In the genomic region with DNA sequence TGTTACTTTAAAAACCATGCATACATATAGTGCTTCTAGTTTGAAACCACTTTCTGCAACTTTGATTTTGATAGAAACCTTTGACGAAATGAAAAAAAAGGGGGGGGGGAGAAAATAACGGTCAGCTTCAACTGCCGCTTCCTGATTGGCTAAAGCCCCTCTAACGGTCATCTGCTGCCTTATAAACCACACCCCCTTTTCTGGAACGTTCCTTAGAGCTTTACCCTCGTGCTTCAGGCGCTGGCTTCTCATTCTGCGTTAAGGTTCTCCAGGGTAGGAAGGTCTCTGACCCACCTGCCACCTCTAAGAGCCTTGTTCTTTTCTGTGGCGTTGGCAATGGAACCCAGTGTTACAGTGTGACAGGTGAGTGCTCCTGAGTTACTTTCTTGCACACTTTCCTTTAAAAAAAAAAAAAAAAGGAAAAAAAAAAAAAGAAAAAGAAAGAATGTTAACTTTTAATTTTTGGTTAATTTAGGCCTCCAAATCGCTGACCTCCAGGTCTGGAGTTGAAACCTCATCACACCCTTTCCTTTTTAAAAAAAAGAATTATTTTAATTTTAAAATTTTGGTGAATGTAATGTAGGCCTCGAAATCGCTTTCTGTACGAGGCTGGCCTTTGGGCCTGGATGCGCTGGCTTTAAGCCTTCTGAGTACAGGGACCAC, we compare ENCODE assay signal across 8 mouse cellular contexts. TPM values are rescaled to one million over a fixed set of nuclear protein-coding genes. Genes with fewer than 3 reads are reported as not detected.
A peak's percentile ranks its signal among the peaks of the same experiment; 100 is the strongest.
DNase-seq lines count a peak whose midpoint lies in the region; ATAC-seq and TF ChIP-seq lines count a peak whose summit lies in the region.

A gene (plus strand): TSS at position 275 of the 663 bp plus-strand sequence.

- H3K9ac ChIP-seq in CH12.LX (ENCODE audit: insufficient read depth, low read depth): peak within 1 kb of the TSS; percentile 73
- H3K9ac ChIP-seq in kidney, embryonic 15.5 days: peak within 1 kb of the TSS; percentile 83

- peaks cover 5% of the 10 kb centered on the region for H3K79me2 ChIP-seq in CH12.LX (replicated peaks; ENCODE audit: control insufficient read depth, extremely low read depth, insufficient read depth, poor library complexity, severe bottlenecking)

- TF ChIP-seq EP300 in CH12.LX (IDR thresholded peaks at IDR 0.05; ENCODE audit: low read length): no peak

- no peak for TF ChIP-seq CTCF in CH12.LX (conservative IDR thresholded peaks at IDR 0.05 in 1 of 2, IDR thresholded peaks at IDR 0.05 in 1 of 2; ENCODE audit: low read depth in 2 of 2, low read length in 2 of 2)
- TF ChIP-seq CTCF in cortical plate, adult 2 months (IDR thresholded peaks at IDR 0.05; ENCODE audit: extremely low read depth, insufficient read depth, low read length): no peak

- no peak for TF ChIP-seq POLR2A in CH12.LX (IDR thresholded peaks at IDR 0.05; ENCODE audit: low read depth, low read length)
- TF ChIP-seq POLR2A in cortical plate, adult 2 months (IDR thresholded peaks at IDR 0.05; ENCODE audit: extremely low read depth, insufficient read depth, low read length): no peak

- dilution Hi-C loops in CH12.LX (cut with MboI; ENCODE audit: extremely low pct_ligation_motif_present, extremely low pct_unique_long_range_greater_than_20kb, low sequenced_read_pairs): no loop called here

- H3K9me3 ChIP-seq in CH12.LX (replicated peaks; ENCODE audit: low read length): no peaks in the 10 kb centered on the region
- H3K9me3 ChIP-seq in kidney, embryonic 15.5 days (replicated peaks): no peaks in the 10 kb centered on the region
- no peaks in the 10 kb centered on the region for H3K9me3 ChIP-seq in megakaryocyte, embryonic 14.5 days

- H3K4me2 ChIP-seq in CH12.LX (ENCODE audit: insufficient read depth, low read depth, poor library complexity, severe bottlenecking): peak within 1 kb of the TSS; percentile 67; the same call in 1 of the 2 replicates
- peak within 1 kb of the TSS; percentile 79 for H3K4me2 ChIP-seq in kidney, embryonic 15.5 days

- in situ Hi-C loops in CH12.LX (cut with MboI; ENCODE audit: low pct_ligation_motif_present, low pct_unique_long_range_greater_than_20kb, low sequenced_read_pairs): no loop called here

- peaks cover 4 to 15% of the 10 kb centered on the region in 2 experiments; a peak in 3 of 4 replicates for H3K4me1 ChIP-seq in CH12.LX (ENCODE audit: control insufficient read depth in 1 of 2, insufficient read depth in 2 of 2)
- H3K4me1 ChIP-seq in cortical plate, adult 2 months (ENCODE audit: control insufficient read depth, insufficient read depth, low read length): peaks cover 2% of the 10 kb centered on the region; the same call in 1 of the 2 replicates
- H3K4me1 ChIP-seq in kidney, embryonic 15.5 days: peaks cover 12% of the 10 kb centered on the region
- H3K4me1 ChIP-seq in megakaryocyte, embryonic 14.5 days: peaks cover 47% of the 10 kb centered on the region

- no peak for TF ChIP-seq RAD21 in CH12.LX (IDR thresholded peaks at IDR 0.05; ENCODE audit: low read depth, low read length)

- peak within 1 kb of the TSS; percentile 75 to 81 (median 79) for H3K4me3 ChIP-seq in CH12.LX (replicated peaks in 1 of 3; ENCODE audit: low read depth in 2 of 3, low read length in 2 of 3, poor library complexity in 1 of 3)
- peak within 1 kb of the TSS; percentile 84 for H3K4me3 ChIP-seq in cortical plate, adult 2 months (ENCODE audit: insufficient read depth, low read length)
- peak within 1 kb of the TSS; percentile 89 for H3K4me3 ChIP-seq in kidney, embryonic 15.5 days (replicated peaks)
- peak within 1 kb of the TSS; percentile 98 for H3K4me3 ChIP-seq in megakaryocyte, embryonic 14.5 days (replicated peaks)

- DNase-seq in 416B (ENCODE audit: low read depth): peak; percentile 53
- peak; percentile 12 for DNase-seq in CH12.LX (ENCODE audit: extremely low read depth)
- DNase-seq in heart, adult 18-20 months: peak in 1 of 2 experiments; percentile 10
- DNase-seq in right cerebral cortex, adult 18-20 months: no peak
- DNase-seq in urinary bladder, postnatal 4 days (ENCODE audit: low spot score in 2 of 2): no peak

- 66% methylated on average over 14 of the region's 14 CpGs for WGBS in kidney, embryonic 15.5 days

- peaks cover 6 to 15% of the 10 kb centered on the region in 2 experiments for H3K36me3 ChIP-seq in CH12.LX (replicated peaks in 1 of 2; ENCODE audit: control insufficient read depth in 1 of 2, insufficient read depth in 1 of 2, low read length in 1 of 2)
- H3K36me3 ChIP-seq in kidney, embryonic 15.5 days: peaks cover 16% of the 10 kb centered on the region
- peaks cover 20% of the 10 kb centered on the region for H3K36me3 ChIP-seq in megakaryocyte, embryonic 14.5 days (replicated peaks; ENCODE audit: low read length)

- H3K27ac ChIP-seq in CH12.LX (ENCODE audit: insufficient read depth, low read depth): peak within 1 kb of the TSS; percentile 90
- peak within 1 kb of the TSS; percentile 94 for H3K27ac ChIP-seq in cortical plate, adult 2 months (ENCODE audit: insufficient read depth, low read length)
- H3K27ac ChIP-seq in kidney, embryonic 15.5 days: peak within 1 kb of the TSS; percentile 97

- peaks cover 2% of the 10 kb centered on the region for H3K27me3 ChIP-seq in CH12.LX (replicated peaks)
- no peaks in the 10 kb centered on the region for H3K27me3 ChIP-seq in kidney, embryonic 15.5 days
- H3K27me3 ChIP-seq in megakaryocyte, embryonic 14.5 days (replicated peaks): no peaks in the 10 kb centered on the region

- ATAC-seq in kidney, embryonic 15.5 days (replicated peaks; ENCODE audit: low FRiP score): no peak

TF ChIP-seq in CH12.LX, 34 proteins besides CTCF, POLR2A, EP300 and RAD21:
- TF ChIP-seq UBTF (IDR thresholded peaks at IDR 0.05; ENCODE audit: low read depth, low read length) (no peak), NRF1 (IDR thresholded peaks at IDR 0.05; ENCODE audit: low read depth, low read length) (no peak), ZNF384 (IDR thresholded peaks at IDR 0.05; ENCODE audit: low read depth, low read length) (peak; percentile 70; the same call in 1 of the 2 replicates), SMC3 (IDR thresholded peaks at IDR 0.05; ENCODE audit: low read depth, low read length) (no peak), PAX5 (IDR thresholded peaks at IDR 0.05; ENCODE audit: low read length) (no peak), CHD1 (IDR thresholded peaks at IDR 0.05; ENCODE audit: low read depth, low read length) (no peak)

RNA-seq across cellular contexts. Expression of the gene that starts here (rescaled TPM):
- 19.6 and 20.2 TPM in 2 replicates for total RNA-seq in CH12.LX (2012; rRNA removed)
- 18.0 and 20.3 TPM in 2 replicates for total RNA-seq in CH12.LX (2014; rRNA removed)
- polyA plus RNA-seq in CH12.LX (2012; ENCODE audit: insufficient read length, low read depth): 16.9 and 20.0 TPM in 2 replicates
- polyA plus RNA-seq in cortical plate, adult 2 months (2012; rRNA removed): 13.7 and 14.2 TPM in 2 replicates
- 10 to 100 TPM; 31.0 to 32.3 TPM for total RNA-seq in heart, adult 18-20 months (2021)
- polyA plus RNA-seq in kidney, embryonic 15.5 days (2015; fragmentation: Nextera tagmentation; extraction: Ambion mirVana): 8.2 and 11.7 TPM in 2 replicates
- 1.4 and 1.6 TPM in 2 replicates for polyA plus RNA-seq in megakaryocyte, embryonic 14.5 days (2012; ENCODE audit: insufficient read depth, low replicate concordance)

Comparison
In these comparisons a context has a peak if more than half of its experiments do, and no peak if none do; other contexts are left out.
1. DNase-seq: peak in 416B (single experiment) and CH12.LX (single experiment); none in right cerebral cortex, adult 18-20 months (single experiment) and urinary bladder, postnatal 4 days (0 of 2).
2. Peak in every context shown above with its lines, with median percentiles within 50 percentile points of each other: H3K27ac ChIP-seq and H3K4me3 ChIP-seq.